7 mouse cellular contexts compared by ENCODE assay signal in genomic region chr1:179041905-179042337, GRCm38 (mm10).
DNase-seq lines count a peak whose midpoint lies in the region; ATAC-seq lines count a peak whose summit lies in the region.

No protein-coding gene starts in this region.

- no peaks in the 10 kb centered on the region for H3K36me3 ChIP-seq in heart, embryonic 14.5 days (ENCODE audit: control insufficient read depth, insufficient read depth, low read length)
- no peaks in the 10 kb centered on the region for H3K36me3 ChIP-seq in stomach, embryonic 16.5 days (ENCODE audit: control insufficient read depth, insufficient read depth, low read length)

- 10% methylated on average over 8 of the region's 8 CpGs for WGBS in heart, embryonic 14.5 days
- 45% methylated on average over 8 of the region's 8 CpGs for WGBS in stomach, embryonic 16.5 days

- peak overlapping the region; percentile 81 to 92 for H3K27ac ChIP-seq in heart, embryonic 14.5 days (replicated peaks in 1 of 2; ENCODE audit: control insufficient read depth in 1 of 2, insufficient read depth in 1 of 2, low read depth in 2 of 2, low read length in 2 of 2)
- peak overlapping the region; percentile 44; the same call in 1 of the 2 replicates for H3K27ac ChIP-seq in stomach, embryonic 16.5 days (ENCODE audit: low read length)

- H3K4me1 ChIP-seq in heart, embryonic 14.5 days (ENCODE audit: control insufficient read depth in 2 of 2, insufficient read depth in 2 of 2, low read length in 2 of 2) = peaks cover 26 to 34% of the 10 kb centered on the region in 2 experiments
- H3K4me1 ChIP-seq in stomach, embryonic 16.5 days (ENCODE audit: control insufficient read depth, insufficient read depth, low read length) = peaks cover 15% of the 10 kb centered on the region

- H3K27me3 ChIP-seq in heart, embryonic 14.5 days (ENCODE audit: control insufficient read depth, insufficient read depth, low read length) = no peaks in the 10 kb centered on the region
- H3K27me3 ChIP-seq in stomach, embryonic 16.5 days (ENCODE audit: control insufficient read depth, insufficient read depth, low read length) = no peaks in the 10 kb centered on the region

- intact Hi-C loops in left cerebral cortex, postnatal 4 days (cut with DNase I) = no loop called here

- 0 out of 2 replicates have a peak overlapping the region, but pooled peaks have one; percentile 1 for H3K4me2 ChIP-seq in heart, embryonic 14.5 days (ENCODE audit: low read length)
- no peak overlapping the region for H3K4me2 ChIP-seq in stomach, embryonic 16.5 days (ENCODE audit: low read depth, low read length)

- no peak overlapping the region for H3K4me3 ChIP-seq in heart, embryonic 14.5 days (ENCODE audit: control insufficient read depth in 1 of 2, insufficient read depth in 1 of 2, low read depth in 1 of 2, low read length in 2 of 2)
- H3K4me3 ChIP-seq in stomach, embryonic 16.5 days (replicated peaks; ENCODE audit: low read length) = no peak overlapping the region

- H3K9me3 ChIP-seq in heart, embryonic 14.5 days (ENCODE audit: control insufficient read depth, low read length) = no peaks in the 10 kb centered on the region
- no peaks in the 10 kb centered on the region for H3K9me3 ChIP-seq in stomach, embryonic 16.5 days (replicated peaks; ENCODE audit: control insufficient read depth, low read length)

- H3K9ac ChIP-seq in heart, embryonic 14.5 days (ENCODE audit: low read length) = no peak overlapping the region
- no peak overlapping the region for H3K9ac ChIP-seq in stomach, embryonic 16.5 days (ENCODE audit: low read length)

- DNase-seq in urinary bladder, postnatal 25 days (ENCODE audit: low spot score) = peak; percentile 17
- DNase-seq in urinary bladder, postnatal 10 days (ENCODE audit: low spot score) = no peak
- DNase-seq in cerebellum, adult 8-10 months = peak; percentile 60
- peak; percentile 65 for DNase-seq in left cerebral cortex, postnatal 4 days
- no peak for DNase-seq in testis, postnatal 14 days (ENCODE audit: low spot score)

- ATAC-seq in heart, embryonic 14.5 days (ENCODE audit: insufficient number of reproducible peaks, insufficient read depth, low FRiP score, low read depth) = peak; percentile 91
- ATAC-seq in stomach, embryonic 16.5 days (ENCODE audit: insufficient read depth, low FRiP score) = peak; percentile 65; the same call in 1 of the 2 replicates

Comparison
In these comparisons a context has a peak if more than half of its experiments do, and no peak if none do; other contexts are left out.
1. DNase-seq: peak in urinary bladder, postnatal 25 days (single experiment), cerebellum, adult 8-10 months (single experiment) and left cerebral cortex, postnatal 4 days (single experiment); none in urinary bladder, postnatal 10 days (single experiment) and testis, postnatal 14 days (single experiment).